Mouse (Mus musculus): Measurements from ENCODE around the gene Mvb12b.

DNA sequence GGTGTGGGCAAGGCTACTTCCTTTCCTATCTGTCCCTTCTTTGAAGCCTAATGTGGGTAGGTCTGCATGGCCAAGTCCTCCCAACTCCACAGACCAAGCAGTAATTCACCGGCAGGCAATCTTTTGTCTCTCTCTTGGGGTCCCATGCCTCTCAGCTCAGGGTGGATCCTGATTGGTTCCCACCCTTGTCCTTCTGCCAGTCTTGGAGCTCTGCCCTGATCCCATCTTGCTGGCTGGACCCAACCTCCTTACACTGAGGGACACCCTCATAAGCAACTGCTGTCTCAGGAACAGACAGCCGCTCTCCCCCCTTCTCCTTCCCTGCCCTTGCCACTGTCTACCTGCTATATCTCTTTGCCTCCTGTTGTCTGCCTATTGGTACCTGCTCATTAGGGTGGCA is 34.7 kb upstream of the Mvb12b start:
- no peak for TF ChIP-seq POLR2A (IDR thresholded peaks at IDR 0.05; ENCODE audit: low read depth, low read length)
- TF ChIP-seq CTCF (IDR thresholded peaks at IDR 0.05; ENCODE audit: extremely low read depth, insufficient read depth, insufficient read length, insufficient replicate concordance): no peak
